Mouse (Mus musculus) frontal cortex, postnatal 10 days (tissue): Measurements from ENCODE around the gene Gm10518.

Experiments
- DNase-seq, 2 experiments: peaks; one replicate each; pipeline ENCODE4 v3.0.0; 2022; ENCODE audit warnings: low spot score in 2 of 2, mixed read lengths in 1 of 2

The Gm10518 gene

DNA sequence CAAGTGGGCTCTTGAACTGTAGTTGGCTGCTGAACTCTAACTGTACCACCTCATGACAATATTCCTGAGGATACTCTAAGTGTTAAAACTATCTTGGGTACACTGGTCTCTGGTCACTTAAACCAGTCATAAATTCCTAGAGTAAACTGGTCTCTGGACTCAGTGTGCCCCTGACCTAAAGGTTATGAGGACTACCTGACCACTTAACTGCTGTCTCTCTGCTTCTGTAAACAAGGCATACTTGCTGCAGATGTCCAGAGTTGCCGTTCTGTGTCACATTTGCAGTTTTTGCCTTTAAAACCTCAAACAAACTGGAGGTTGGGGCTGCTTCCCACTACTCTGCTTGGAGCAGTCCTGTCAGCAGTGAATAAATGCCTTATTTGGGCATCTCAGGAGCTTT is 30.4 kb downstream of the Gm10518 start:
- DNase-seq, result no peak

GRCm38 (mm10) chr1:179835753-179836425 is 32.7 kb downstream of the Gm10518 start:
- no peak for DNase-seq

DNA sequence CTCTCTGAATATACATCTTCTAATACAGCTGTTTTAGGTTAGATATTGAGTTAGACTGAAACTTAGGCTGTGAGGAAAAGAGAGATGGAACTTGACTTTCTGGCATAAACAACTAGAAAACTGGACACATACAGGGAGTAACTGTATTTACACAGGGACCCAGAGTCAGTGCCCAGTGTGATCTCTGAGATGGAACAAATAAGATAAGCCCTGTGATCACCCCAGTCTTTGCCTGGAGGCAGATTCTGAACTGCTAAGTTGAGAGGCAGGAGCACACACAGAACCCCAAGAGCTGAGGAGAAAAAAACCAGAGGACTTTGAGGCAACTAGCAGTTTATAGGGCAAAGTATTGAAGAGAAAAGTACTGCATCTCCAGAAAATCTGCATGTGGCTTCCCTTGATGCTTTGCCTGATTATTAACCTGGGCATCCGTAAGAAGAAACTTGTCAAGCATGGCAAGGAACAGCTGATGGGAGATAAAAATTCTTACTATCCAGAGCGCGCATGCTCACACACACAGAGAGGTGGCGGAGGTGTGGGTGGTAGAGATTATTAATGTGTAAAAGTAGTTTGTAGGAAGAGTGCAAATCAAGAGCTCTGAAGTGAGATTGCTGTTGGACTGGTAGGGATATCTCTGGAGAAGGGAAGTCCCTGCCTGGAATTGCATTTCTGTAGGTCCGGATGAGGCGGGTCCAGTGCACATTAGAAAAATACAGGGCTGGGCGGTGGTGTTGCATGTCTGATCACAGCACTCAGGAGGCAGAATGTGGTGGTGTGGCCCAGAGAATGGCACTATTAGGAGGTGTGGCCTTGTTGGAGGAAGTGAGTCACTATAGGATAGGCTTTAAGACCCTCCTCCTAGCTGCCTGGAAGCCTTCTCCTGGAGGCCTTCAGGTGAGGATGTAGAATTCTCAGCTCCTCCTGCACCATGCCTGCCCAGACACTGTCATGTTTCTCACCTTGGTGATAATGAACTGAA is 33.5 kb downstream of the Gm10518 start:
- no peak for DNase-seq

- no peak for DNase-seq
These were observed 39.4 kb downstream of the Gm10518 start for GRCm38 (mm10) chr1:179842568-179842967.

DNA sequence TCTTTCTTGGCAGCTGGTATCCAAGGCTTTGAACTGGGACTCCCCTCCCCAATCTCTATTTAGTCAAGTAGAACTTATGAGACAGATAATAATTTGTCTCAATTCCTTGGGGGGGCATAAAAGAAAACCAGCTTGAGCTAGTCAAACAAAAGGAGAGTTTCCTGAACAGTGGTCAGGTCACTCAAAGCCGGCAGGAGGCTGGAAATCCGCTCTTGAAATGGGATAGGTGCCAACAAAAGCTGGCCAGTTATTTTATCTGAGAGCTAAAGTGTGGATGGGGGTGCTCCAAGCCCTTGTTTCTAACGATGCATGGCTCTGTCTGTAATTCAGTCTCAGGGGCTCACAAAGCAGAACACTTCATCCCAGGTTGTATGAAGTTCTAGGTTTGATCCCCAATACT is 40.8 kb downstream of the Gm10518 start:
- no peak for DNase-seq

DNA sequence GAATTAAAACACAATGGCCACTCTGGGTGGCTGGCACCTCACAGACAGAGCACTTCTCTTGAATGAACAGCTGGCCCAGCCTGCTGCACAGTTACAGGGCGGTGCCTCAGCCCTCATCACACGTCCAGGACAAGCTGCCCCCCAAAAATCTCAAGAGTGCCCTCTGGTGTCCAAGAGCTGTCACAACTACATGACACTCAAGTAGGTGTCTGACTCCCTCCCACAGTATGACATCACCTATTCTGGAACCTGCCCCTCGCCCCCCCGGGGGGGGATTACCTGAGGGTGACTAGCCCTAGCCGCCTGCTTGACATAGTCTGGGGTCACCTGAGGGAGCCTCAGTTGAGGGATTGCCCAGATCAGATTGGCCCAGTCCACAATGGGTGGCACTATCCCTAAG is 41.7 kb downstream of the Gm10518 start:
- DNase-seq, result peak; percentile 21 to 22

GRCm38 (mm10) chr1:179845832-179846499 is 42.8 kb downstream of the Gm10518 start:
- DNase-seq, result no peak

GRCm38 (mm10) chr1:179847173-179847572 is 44.0 kb downstream of the Gm10518 start:
- no peak for DNase-seq

- DNase-seq, result peak in 1 of 2 experiments; percentile 71
These were observed 44.7 kb downstream of the Gm10518 start for GRCm38 (mm10) chr1:179847759-179848389.

GRCm38 (mm10) chr1:179853421-179853820 is 50.2 kb downstream of the Gm10518 start:
- DNase-seq, result no peak
